Mouse (Mus musculus) CH12.LX (cell line): ENCODE data around the gene Slc39a3.

Experiments
- CHD1 ChIP-seq: IDR thresholded peaks from 2 replicates; pipeline ENCODE4 v1.6.1; 2012; ENCODE audit warnings: low read depth, low read length, improper control_type of control experiment, inconsistent platforms
- CTCF ChIP-seq, 2 experiments: IDR thresholded peaks in 1 of 2; conservative IDR thresholded peaks in 1 of 2; 2 replicates each; pipeline ENCODE4 v1.5.1; 2011 to 2012; ENCODE audit warnings: low read depth in 2 of 2, low read length in 2 of 2, improper control_type of control experiment in 1 of 2, inconsistent platforms in 1 of 2, mild to moderate bottlenecking in 1 of 2, moderate library complexity in 1 of 2
- ELF1 ChIP-seq: IDR thresholded peaks from 2 replicates; pipeline ENCODE4 v1.6.1; 2014; ENCODE audit warnings: low read depth, mild to moderate bottlenecking, inconsistent platforms, low read length, improper control_type of control experiment
- EP300 ChIP-seq: IDR thresholded peaks from 2 replicates; pipeline ENCODE4 v1.6.1; 2011; ENCODE audit warnings: low read length, improper control_type of control experiment
- POLR2A ChIP-seq: IDR thresholded peaks from 2 replicates; pipeline ENCODE4 v1.6.1; 2011; ENCODE audit warnings: low read depth, mild to moderate bottlenecking, improper control_type of control experiment, low read length
- POLR2AphosphoS2 ChIP-seq: IDR thresholded peaks from 2 replicates; pipeline ENCODE4 v1.6.1; 2011; ENCODE audit warnings: low read depth, low read length, improper control_type of control experiment
- SMC3 ChIP-seq: IDR thresholded peaks from 2 replicates; pipeline ENCODE4 v1.6.1; 2011; ENCODE audit warnings: low read depth, low read length, improper control_type of control experiment

DNA sequence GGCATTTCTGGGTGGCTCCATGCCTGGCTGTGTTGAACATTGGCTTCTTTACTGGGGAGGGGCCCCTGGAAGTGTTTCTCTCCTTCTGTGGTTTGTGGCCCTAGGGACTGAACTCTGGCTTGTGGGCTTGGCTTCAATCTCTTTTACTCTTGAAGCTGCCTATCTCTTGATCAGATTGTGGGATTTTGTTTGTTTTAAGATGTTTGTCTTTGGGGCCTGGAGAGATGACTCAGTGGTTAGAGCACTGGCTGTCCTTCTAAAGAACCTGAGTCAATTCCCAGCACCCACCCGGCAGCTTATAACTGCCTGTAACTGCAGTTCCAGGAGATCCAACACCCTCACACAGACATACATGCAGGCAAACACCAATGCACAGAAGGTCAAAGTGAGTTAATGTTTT lies 39.1 kb upstream of the Slc39a3 start:
- TF ChIP-seq CHD1 = no peak
- no peak for TF ChIP-seq POLR2AphosphoS2
- TF ChIP-seq POLR2A = no peak
- TF ChIP-seq ELF1 = no peak
- no peak for TF ChIP-seq EP300
- no peak for TF ChIP-seq CTCF (conservative IDR thresholded peaks at IDR 0.05 in 1 of 2, IDR thresholded peaks at IDR 0.05 in 1 of 2; ENCODE audit: low read depth in 2 of 2, low read length in 2 of 2)
- no peak for TF ChIP-seq SMC3
